Comparison of ENCODE assay signal across 9 mouse cellular contexts in genomic region chr3:51890181-51890580, GRCm38 (mm10).
DNase-seq lines count a peak whose midpoint lies in the region; ATAC-seq and TF ChIP-seq lines count a peak whose summit lies in the region.
"Had no signal": no experiment of that assay in that cellular context is flagged by ENCODE, and none has a peak within 500 bp of the region (broad histone marks: within the 10 kb centered on the region; RNA-seq: fewer than 3 reads in every experiment).

No protein-coding gene starts in this region.

- H3K27me3 ChIP-seq in lung, embryonic 16.5 days (ENCODE audit: control insufficient read depth, insufficient read depth, low read depth, low read length): no peaks in the 10 kb centered on the region
- H3K27me3 ChIP-seq in midbrain, embryonic 11.5 days (ENCODE audit: control insufficient read depth, insufficient read depth, low read length): no peaks in the 10 kb centered on the region
- no peaks in the 10 kb centered on the region for H3K27me3 ChIP-seq in stomach, postnatal 0 days (ENCODE audit: control insufficient read depth, insufficient read depth, low read length)
- no peaks in the 10 kb centered on the region for H3K27me3 ChIP-seq in heart, embryonic 11.5 days (ENCODE audit: control insufficient read depth, insufficient read depth, low read length)
- H3K27me3 ChIP-seq: liver, embryonic 12.5 days had no signal

- H3K9ac ChIP-seq in lung, embryonic 16.5 days (ENCODE audit: low read length): no peak overlapping the region
- peak overlapping the region; percentile 33 for H3K9ac ChIP-seq in midbrain, embryonic 11.5 days (ENCODE audit: low read length)
- H3K9ac ChIP-seq in stomach, postnatal 0 days (ENCODE audit: low read length): no peak overlapping the region
- H3K9ac ChIP-seq in heart, embryonic 11.5 days (ENCODE audit: low read depth, low read length): no peak overlapping the region
- H3K9ac ChIP-seq: liver, embryonic 12.5 days had no signal

- TF ChIP-seq CTCF in stomach, postnatal 0 days (IDR thresholded peaks at IDR 0.05; ENCODE audit: low read depth): no peak

- H3K4me1 ChIP-seq in lung, embryonic 16.5 days (replicated peaks; ENCODE audit: control insufficient read depth, insufficient read depth, low read length): peaks cover 28% of the 10 kb centered on the region
- H3K4me1 ChIP-seq in midbrain, embryonic 11.5 days (ENCODE audit: control insufficient read depth, insufficient read depth, low read length): peaks cover 26% of the 10 kb centered on the region
- H3K4me1 ChIP-seq in stomach, postnatal 0 days (replicated peaks; ENCODE audit: control insufficient read depth, insufficient read depth): peaks cover 2% of the 10 kb centered on the region; the same call in 1 of the 2 replicates
- peaks cover 21% of the 10 kb centered on the region for H3K4me1 ChIP-seq in heart, embryonic 11.5 days (ENCODE audit: control insufficient read depth, insufficient read depth, low read length)

- no peak; the same call in 1 of the 2 replicates for ATAC-seq in lung, embryonic 16.5 days (ENCODE audit: low read depth)
- ATAC-seq in hematopoietic stem cell, adult 5-6 weeks (replicated peaks in 1 of 2; ENCODE audit: insufficient read depth in 1 of 2, low FRiP score in 2 of 2, low TSS enrichment in 1 of 2, low read depth in 1 of 2, poor library complexity in 2 of 2, severe bottlenecking in 2 of 2): peak; percentile 25 to 34; a peak in 3 of 4 replicates
- no peak for ATAC-seq in midbrain, embryonic 11.5 days (ENCODE audit: low FRiP score)
- ATAC-seq in stomach, postnatal 0 days (ENCODE audit: low FRiP score, low TSS enrichment): no peak
- ATAC-seq in heart, embryonic 11.5 days (replicated peaks; ENCODE audit: insufficient number of reproducible peaks, low FRiP score, low TSS enrichment): no peak
- ATAC-seq: liver, embryonic 12.5 days had no signal

- no peak overlapping the region for H3K4me2 ChIP-seq in lung, embryonic 16.5 days (ENCODE audit: low read depth, low read length)
- no peak overlapping the region for H3K4me2 ChIP-seq in midbrain, embryonic 11.5 days
- no peak overlapping the region for H3K4me2 ChIP-seq in stomach, postnatal 0 days (replicated peaks; ENCODE audit: low read depth)
- no peak overlapping the region for H3K4me2 ChIP-seq in heart, embryonic 11.5 days
- H3K4me2 ChIP-seq: liver, embryonic 12.5 days had no signal

- H3K36me3 ChIP-seq in lung, embryonic 16.5 days (ENCODE audit: control insufficient read depth, insufficient read depth, low read length): no peaks in the 10 kb centered on the region
- H3K36me3 ChIP-seq in midbrain, embryonic 11.5 days (ENCODE audit: control insufficient read depth, insufficient read depth, low read length): no peaks in the 10 kb centered on the region
- H3K36me3 ChIP-seq in stomach, postnatal 0 days (ENCODE audit: control insufficient read depth, insufficient read depth, low read length): no peaks in the 10 kb centered on the region
- H3K36me3 ChIP-seq in heart, embryonic 11.5 days (ENCODE audit: control insufficient read depth, insufficient read depth, low read length): no peaks in the 10 kb centered on the region
- H3K36me3 ChIP-seq: liver, embryonic 12.5 days had no signal

- H3K9me3 ChIP-seq in lung, embryonic 16.5 days (ENCODE audit: control insufficient read depth, low read length): no peaks in the 10 kb centered on the region
- H3K9me3 ChIP-seq in midbrain, embryonic 11.5 days (ENCODE audit: control insufficient read depth, low read length): no peaks in the 10 kb centered on the region
- no peaks in the 10 kb centered on the region for H3K9me3 ChIP-seq in stomach, postnatal 0 days (ENCODE audit: control insufficient read depth, low read length)
- no peaks in the 10 kb centered on the region for H3K9me3 ChIP-seq in heart, embryonic 11.5 days (replicated peaks; ENCODE audit: control insufficient read depth, low read length)
- H3K9me3 ChIP-seq: liver, embryonic 12.5 days had no signal

- no peak overlapping the region for H3K4me3 ChIP-seq in lung, embryonic 16.5 days (ENCODE audit: low read length)
- H3K4me3 ChIP-seq in midbrain, embryonic 11.5 days (ENCODE audit: low read depth, low read length): no peak overlapping the region
- no peak overlapping the region for H3K4me3 ChIP-seq in stomach, postnatal 0 days (ENCODE audit: low read depth, low read length)
- H3K4me3 ChIP-seq in heart, embryonic 11.5 days (ENCODE audit: low read depth, low read length): no peak overlapping the region
- H3K4me3 ChIP-seq: liver, embryonic 12.5 days had no signal

- 58% methylated on average over 4 of the region's 4 CpGs for WGBS in lung, embryonic 16.5 days
- WGBS in midbrain, embryonic 11.5 days: 74% methylated on average over 4 of the region's 4 CpGs
- 65% methylated on average over 4 of the region's 4 CpGs for WGBS in stomach, postnatal 0 days
- WGBS in heart, embryonic 11.5 days (ENCODE audit: insufficient replicate concordance): 67% methylated on average over 4 of the region's 4 CpGs

- TF ChIP-seq EP300 in stomach, postnatal 0 days (optimal IDR thresholded peaks at IDR 0.05): no peak

- 0 out of 2 replicates have a peak overlapping the region, but pooled peaks have one; percentile 1 for H3K27ac ChIP-seq in lung, embryonic 16.5 days (ENCODE audit: low read length)
- H3K27ac ChIP-seq in midbrain, embryonic 11.5 days (ENCODE audit: low read depth, low read length): peak overlapping the region; percentile 48; the same call in 1 of the 2 replicates
- 0 out of 2 replicates have a peak overlapping the region, but pooled peaks have one; percentile 18 for H3K27ac ChIP-seq in stomach, postnatal 0 days (replicated peaks)
- no peak overlapping the region for H3K27ac ChIP-seq in heart, embryonic 11.5 days (ENCODE audit: low read depth, low read length)
- H3K27ac ChIP-seq: liver, embryonic 12.5 days had no signal

- no peak for DNase-seq in lung, adult 18-20 months
- no peak for DNase-seq in midbrain, embryonic 11.5 days (ENCODE audit: low spot score, missing footprints)
- no peak for DNase-seq in stomach, postnatal 0 days (ENCODE audit: low spot score)
- DNase-seq in c-Kit-positive CD71-positive TER-119-positive erythroid progenitor cells, embryonic 14.5 days (ENCODE audit: low spot score): no peak
- DNase-seq: thymus, postnatal 36 days had no signal

Comparison
In these comparisons a context has a peak if more than half of its experiments do, and no peak if none do; other contexts are left out.
1. ATAC-seq: peak in hematopoietic stem cell, adult 5-6 weeks (2 of 2); none in lung, embryonic 16.5 days (single experiment), midbrain, embryonic 11.5 days (single experiment), stomach, postnatal 0 days (single experiment) and heart, embryonic 11.5 days (single experiment).